Mouse (Mus musculus): ENCODE data around the gene Nle1. TPM values are rescaled to one million over a fixed set of nuclear protein-coding genes. Genes with fewer than 3 reads are reported as not detected.

The Nle1 gene
- polyA plus RNA-seq, 1 experiment from 2014 or later, result 32.1 TPM

GRCm38 (mm10) chr11:82877726-82878344, 30.4 kb downstream of the Nle1 start:
- Histone ChIP-seq H3K36me3 (0 out of 2 replicates have a peak, but pooled peaks cover 11% of the 10 kb centered on the region), H3K4me1 (no peaks in the 10 kb centered on the region), H3K9me3 (replicated peaks) (no peaks in the 10 kb centered on the region), H3K27me3 (no peaks in the 10 kb centered on the region), H3K27ac (no peak overlapping the region), H3K4me2 (replicated peaks) (no peak overlapping the region), H3K9ac (no peak overlapping the region), H3K4me3 (no peak overlapping the region)
- no peak for ATAC-seq (ENCODE audit: low FRiP score)
- WGBS, result 81% methylated on average over 7 of the region's 7 CpGs

- Histone ChIP-seq H3K27ac (no peak overlapping the region), H3K9ac (no peak overlapping the region), H3K4me3 (no peak overlapping the region), H3K9me3 (replicated peaks) (no peaks in the 10 kb centered on the region), H3K4me2 (replicated peaks) (no peak overlapping the region), H3K36me3 (0 out of 2 replicates have a peak, but pooled peaks cover 4% of the 10 kb centered on the region), H3K4me1 (peaks cover 2% of the 10 kb centered on the region; the same call in 1 of the 2 replicates), H3K27me3 (no peaks in the 10 kb centered on the region)
- 96% methylated on average over 5 of the region's 5 CpGs for WGBS
- ATAC-seq (ENCODE audit: low FRiP score), result no peak
Observed at GRCm38 (mm10) chr11:82875631-82876030, 32.6 kb downstream of the Nle1 start.

GRCm38 (mm10) chr11:82874924-82875323, 33.3 kb downstream of the Nle1 start:
- Histone ChIP-seq H3K4me2 (replicated peaks) (no peak overlapping the region), H3K9me3 (replicated peaks) (no peaks in the 10 kb centered on the region), H3K27ac (no peak overlapping the region), H3K27me3 (no peaks in the 10 kb centered on the region), H3K4me1 (peaks cover 6% of the 10 kb centered on the region; the same call in 1 of the 2 replicates), H3K9ac (no peak overlapping the region), H3K4me3 (no peak overlapping the region), H3K36me3 (0 out of 2 replicates have a peak, but pooled peaks cover 4% of the 10 kb centered on the region)
- WGBS, result 79% methylated on average over 5 of the region's 5 CpGs
- no peak for ATAC-seq (ENCODE audit: low FRiP score)

- WGBS, result 1% methylated on average over 43 of the region's 43 CpGs
- no peaks in the 10 kb centered on the region for H3K9me3 ChIP-seq (replicated peaks)
- peak within 1 kb of the TSS; percentile 77 for H3K9ac ChIP-seq
- H3K4me2 ChIP-seq (replicated peaks), result peak within 1 kb of the TSS; percentile 85
- no peak within 1 kb of the TSS for H3K27ac ChIP-seq
- H3K4me3 ChIP-seq, result peak within 1 kb of the TSS; percentile 79
- no peaks in the 10 kb centered on the region for H3K27me3 ChIP-seq
- peak; percentile 96 for ATAC-seq (ENCODE audit: low FRiP score)
- peaks cover 6% of the 10 kb centered on the region; the same call in 1 of the 2 replicates for H3K4me1 ChIP-seq
- no peaks in the 10 kb centered on the region for H3K36me3 ChIP-seq
Observed at GRCm38 (mm10) chr11:82871031-82871446, 37.2 kb downstream of the Nle1 start, which contains the start of gene Rffl. Gene Rffl, minus strand, starts transcription at chr11:82871210.

GRCm38 (mm10) chr11:82870173-82871030, 37.8 kb downstream of the Nle1 start:
- Histone ChIP-seq H3K27ac (no peak overlapping the region), H3K9me3 (replicated peaks) (no peaks in the 10 kb centered on the region), H3K27me3 (no peaks in the 10 kb centered on the region), H3K4me3 (peak overlapping the region; percentile 79), H3K4me2 (replicated peaks) (peak overlapping the region; percentile 85), H3K9ac (peak overlapping the region; percentile 77), H3K36me3 (no peaks in the 10 kb centered on the region), H3K4me1 (peaks cover 6% of the 10 kb centered on the region; the same call in 1 of the 2 replicates)
- 5% methylated on average over 36 of the region's 36 CpGs for WGBS
- 0 out of 2 replicates have a peak, but pooled peaks have one; percentile 36 for ATAC-seq (ENCODE audit: low FRiP score)

DNA sequence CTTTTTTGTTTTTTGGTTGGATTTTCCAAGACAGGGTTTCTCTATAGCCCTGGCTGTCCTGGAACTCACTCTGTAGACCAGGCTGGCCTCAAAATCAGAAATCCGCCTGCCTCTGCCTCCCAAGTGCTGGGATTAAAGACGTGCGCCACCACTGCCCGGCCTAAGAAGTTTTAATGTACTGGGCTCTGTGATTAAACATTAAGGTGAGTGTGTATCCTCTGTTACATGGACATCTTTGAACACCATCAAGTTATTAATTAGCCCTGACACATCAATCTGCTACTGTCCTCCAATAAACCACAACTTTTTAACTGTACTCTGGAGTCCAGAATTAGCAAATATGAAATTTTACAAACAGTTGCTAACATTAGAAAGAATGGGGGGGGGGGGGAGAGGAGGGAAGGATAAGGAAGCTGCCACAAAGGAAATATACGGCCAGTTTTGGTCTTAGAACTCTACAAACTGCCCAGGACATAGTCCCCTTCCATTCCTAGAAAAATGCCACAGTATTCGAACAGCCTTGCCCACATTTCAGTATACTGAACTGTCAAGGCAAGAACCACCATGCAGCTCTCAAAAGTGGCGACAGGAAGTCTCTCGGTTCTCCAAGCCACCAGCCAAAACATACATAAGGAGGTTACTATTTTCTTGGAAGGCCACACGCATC, 38.6 kb downstream of the Nle1 start:
- H3K27me3 ChIP-seq, result no peaks in the 10 kb centered on the region
- 76% methylated on average over 9 of the region's 9 CpGs for WGBS
- H3K36me3 ChIP-seq, result no peaks in the 10 kb centered on the region
- H3K27ac ChIP-seq, result no peak overlapping the region
- no peaks in the 10 kb centered on the region for H3K9me3 ChIP-seq (replicated peaks)
- ATAC-seq (ENCODE audit: low FRiP score), result no peak
- peaks cover 6% of the 10 kb centered on the region; the same call in 1 of the 2 replicates for H3K4me1 ChIP-seq
- no peak overlapping the region for H3K4me3 ChIP-seq
- H3K9ac ChIP-seq, result no peak overlapping the region
- H3K4me2 ChIP-seq (replicated peaks), result peak overlapping the region; percentile 85

DNA sequence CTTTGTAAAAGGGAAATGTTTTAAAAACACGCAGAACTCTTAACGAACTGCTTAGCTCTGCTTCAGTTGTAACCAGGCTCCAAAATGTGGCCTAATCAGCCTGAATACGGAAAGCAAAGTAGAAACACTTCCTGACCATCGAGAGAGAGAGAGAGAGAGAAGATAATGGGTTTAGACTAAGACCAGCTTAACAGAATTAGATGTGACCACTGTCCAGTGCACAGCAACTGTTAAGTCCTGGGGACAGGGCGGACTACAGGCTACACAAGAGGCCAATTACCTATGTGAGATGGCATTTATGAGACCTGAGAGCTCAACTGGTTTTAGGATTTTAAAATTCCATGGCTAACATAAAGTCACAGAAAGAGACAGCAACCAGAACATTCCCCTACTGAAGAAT, 40.3 kb downstream of the Nle1 start:
- Histone ChIP-seq H3K27me3 (no peaks in the 10 kb centered on the region), H3K36me3 (no peaks in the 10 kb centered on the region), H3K27ac (no peak overlapping the region), H3K4me2 (replicated peaks) (no peak overlapping the region), H3K4me1 (peaks cover 10% of the 10 kb centered on the region), H3K9ac (no peak overlapping the region), H3K9me3 (replicated peaks) (no peaks in the 10 kb centered on the region), H3K4me3 (no peak overlapping the region)
- no peak for ATAC-seq (ENCODE audit: low FRiP score)
- 84% methylated on average over 5 of the region's 5 CpGs for WGBS

- ATAC-seq (ENCODE audit: low FRiP score), result no peak
- H3K9ac ChIP-seq, result no peak overlapping the region
- H3K27me3 ChIP-seq, result no peaks in the 10 kb centered on the region
- H3K4me1 ChIP-seq, result peaks cover 15% of the 10 kb centered on the region
- no peak overlapping the region for H3K4me3 ChIP-seq
- H3K27ac ChIP-seq, result no peak overlapping the region
- 27% methylated on average over 7 of the region's 7 CpGs for WGBS
- no peaks in the 10 kb centered on the region for H3K36me3 ChIP-seq
- H3K4me2 ChIP-seq (replicated peaks), result no peak overlapping the region
- no peaks in the 10 kb centered on the region for H3K9me3 ChIP-seq (replicated peaks)
Observed at GRCm38 (mm10) chr11:82866850-82867564, 41.2 kb downstream of the Nle1 start.

- Histone ChIP-seq H3K4me3 (no peak overlapping the region), H3K36me3 (no peaks in the 10 kb centered on the region), H3K27me3 (no peaks in the 10 kb centered on the region), H3K4me1 (peaks cover 21% of the 10 kb centered on the region), H3K4me2 (replicated peaks) (no peak overlapping the region), H3K9ac (no peak overlapping the region), H3K9me3 (replicated peaks) (no peaks in the 10 kb centered on the region), H3K27ac (no peak overlapping the region)
- 84% methylated on average over 10 of the region's 10 CpGs for WGBS
- ATAC-seq (ENCODE audit: low FRiP score), result no peak
Observed at GRCm38 (mm10) chr11:82865957-82866356, 42.3 kb downstream of the Nle1 start.

GRCm38 (mm10) chr11:82863488-82863931, 44.7 kb downstream of the Nle1 start:
- H3K4me3 ChIP-seq, result no peak overlapping the region
- H3K27me3 ChIP-seq, result no peaks in the 10 kb centered on the region
- WGBS, result 55% methylated on average over 4 of the region's 4 CpGs
- peaks cover 15% of the 10 kb centered on the region for H3K4me1 ChIP-seq
- no peak overlapping the region for H3K9ac ChIP-seq
- H3K4me2 ChIP-seq (replicated peaks), result no peak overlapping the region
- ATAC-seq (ENCODE audit: low FRiP score), result no peak
- no peak overlapping the region for H3K27ac ChIP-seq
- no peaks in the 10 kb centered on the region for H3K9me3 ChIP-seq (replicated peaks)
- no peaks in the 10 kb centered on the region for H3K36me3 ChIP-seq

DNA sequence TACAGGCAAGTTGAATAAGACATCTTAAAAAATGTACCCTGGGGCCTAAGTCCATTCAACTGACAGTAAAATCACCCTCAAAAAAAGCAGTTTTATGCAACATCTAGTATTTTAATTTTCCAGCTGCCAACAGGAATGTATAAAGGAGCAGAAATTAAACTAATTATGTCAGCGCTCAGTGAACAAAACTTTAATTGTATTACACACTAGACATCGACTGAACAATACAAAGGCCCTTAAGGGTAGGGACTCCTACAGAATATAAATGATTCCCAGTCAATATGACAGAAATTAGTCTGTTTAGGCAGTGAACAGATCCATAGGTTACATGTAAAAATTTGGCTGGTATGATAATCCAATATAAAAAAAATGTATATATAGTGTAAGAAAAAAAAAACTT, 45.2 kb downstream of the Nle1 start:
- no peak overlapping the region for H3K9ac ChIP-seq
- H3K9me3 ChIP-seq (replicated peaks), result no peaks in the 10 kb centered on the region
- no peak for ATAC-seq (ENCODE audit: low FRiP score)
- WGBS, result 42% methylated on average over 2 of the region's 2 CpGs
- no peak overlapping the region for H3K4me2 ChIP-seq (replicated peaks)
- H3K36me3 ChIP-seq, result no peaks in the 10 kb centered on the region
- H3K27me3 ChIP-seq, result no peaks in the 10 kb centered on the region
- no peak overlapping the region for H3K4me3 ChIP-seq
- peaks cover 15% of the 10 kb centered on the region for H3K4me1 ChIP-seq
- H3K27ac ChIP-seq, result no peak overlapping the region
